Mouse (Mus musculus) left cerebral cortex, adult 2 months (tissue): ENCODE results near the gene Trappc3. TPM values are rescaled to one million over a fixed set of nuclear protein-coding genes. Genes with fewer than 3 reads are reported as not detected.

Source experiments
- DNase-seq, 2 experiments: peaks; one replicate each; pipeline ENCODE4 v3.0.0; 2021 to 2022; ENCODE audit warnings: low spot score in 2 of 2, mixed read lengths in 1 of 2; ENCODE audit errors: extremely low spot score in 1 of 2
- H3K27ac ChIP-seq: fragments of 200-600 bp; 2 replicates; pipeline ENCODE4 v1.8.1; 2022
- H3K4me3 ChIP-seq: fragments of 200-600 bp; 2 replicates; pipeline ENCODE4 v1.8.1; 2022
- CTCF ChIP-seq: fragments of 200-600 bp; IDR thresholded peaks from 2 replicates; pipeline ENCODE4 v1.8.1; 2022; ENCODE audit warnings: antibody characterized with exemption, mild to moderate bottlenecking, moderate library complexity
- intact Hi-C: fragments of 180-260 bp; cut with DNase I; formaldehyde crosslinking; loops from one replicate; pipeline ENCODE4 v1.15.1; 2025
- total RNA-seq, 2 experiments: library from RNA; stranded (reverse); gene quantifications; 2 replicates each; pipeline ENCODE4 v1.2.3; 2021

Trappc3 gene
- total RNA-seq, 2 experiments from 2014 or later = 77.0 to 87.5 TPM

- DNase-seq = peak in 1 of 2 experiments; percentile 7
- TF ChIP-seq CTCF = no peak
- Histone ChIP-seq H3K4me3 (no peak overlapping the region), H3K27ac (no peak overlapping the region)
- intact Hi-C loops = no loop called here
Measured at GRCm38 (mm10) chr4:126235191-126235590, 26.9 kb upstream of the Trappc3 start.

DNA sequence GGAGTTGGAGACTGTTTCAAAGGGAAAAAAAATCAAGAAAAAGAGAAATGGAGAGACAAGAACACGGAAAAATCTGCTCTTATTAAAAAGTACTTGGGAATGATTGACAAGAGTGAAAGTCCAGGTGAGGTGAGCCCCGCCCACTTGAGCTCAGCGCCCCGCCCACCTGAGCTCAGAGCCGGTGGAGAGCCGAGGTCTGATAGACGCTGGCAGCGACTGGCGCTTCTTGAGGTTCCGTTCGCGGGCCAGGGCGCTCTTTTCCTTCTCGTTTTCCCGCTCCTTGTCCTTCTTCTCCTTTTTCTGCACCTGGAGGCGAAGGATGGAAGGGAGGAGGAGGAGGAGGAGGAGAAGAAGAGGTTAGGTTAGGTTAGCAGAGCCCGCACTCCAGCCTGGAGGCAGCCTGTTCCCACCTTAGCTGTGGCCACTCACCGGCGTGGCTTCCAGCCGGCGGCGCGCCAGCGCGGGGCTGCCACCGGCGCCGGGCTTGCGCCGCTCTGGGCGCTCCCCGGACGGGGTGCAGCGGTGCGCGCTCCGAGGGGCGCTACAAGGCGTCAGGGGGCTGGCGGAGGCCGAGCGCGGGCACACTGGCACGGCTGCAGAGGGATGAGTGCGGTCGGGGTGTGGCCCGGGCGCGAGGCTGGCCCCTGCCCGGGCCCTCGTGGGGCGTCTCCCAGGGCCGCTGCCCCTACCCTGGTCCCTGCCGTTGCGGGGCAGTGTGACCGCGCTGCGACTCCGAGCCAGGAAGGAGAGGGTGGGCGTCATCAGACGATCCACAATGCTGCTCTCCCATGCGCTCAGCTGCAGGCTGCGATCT is 25.5 kb upstream of the Trappc3 start:
- TF ChIP-seq CTCF = no peak
- intact Hi-C loops = loop anchor here (2.0 kb wide), 1 partner anchor 18 kb away; no protein-coding TSS in a partner anchor
- peak overlapping the region; percentile 90 for H3K27ac ChIP-seq
- DNase-seq = peak in 1 of 2 experiments; percentile 26
- H3K4me3 ChIP-seq = no peak overlapping the region

DNA sequence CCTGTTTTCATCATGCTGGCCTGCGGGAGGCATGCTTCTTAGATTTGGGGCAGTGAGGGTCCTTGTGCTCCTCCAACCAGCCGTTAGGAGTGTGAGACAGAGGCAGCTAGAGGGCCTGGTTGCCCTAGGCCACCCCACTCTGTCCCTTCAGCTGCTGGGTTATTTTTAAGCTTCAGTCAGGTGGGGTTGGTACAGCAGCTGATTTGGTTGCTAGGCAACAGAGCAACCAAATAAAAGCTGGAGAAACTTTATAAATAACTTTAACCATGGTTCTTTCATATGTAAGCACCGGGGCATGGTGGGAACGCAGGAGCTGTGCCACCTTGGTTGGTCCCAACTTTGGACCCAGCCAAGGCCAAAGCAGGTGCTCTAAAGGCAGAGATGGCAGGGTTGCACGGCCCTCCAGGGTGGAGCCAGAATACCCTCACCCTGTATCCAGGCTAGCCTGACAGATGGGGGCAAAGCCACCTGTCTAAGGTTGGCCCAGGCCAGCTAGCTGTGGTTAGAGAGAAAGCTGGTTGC is 24.3 kb upstream of the Trappc3 start:
- no peak overlapping the region for H3K4me3 ChIP-seq
- DNase-seq = peak; percentile 24 to 33
- TF ChIP-seq CTCF = no peak; the same call in 1 of the 2 replicates
- intact Hi-C loops = loop anchor here (2.0 kb wide), 1 partner anchor 17 kb away; no protein-coding TSS in a partner anchor
- peak overlapping the region; percentile 90 for H3K27ac ChIP-seq

- intact Hi-C loops = no loop called here
- TF ChIP-seq CTCF = no peak
- Histone ChIP-seq H3K4me3 (no peak overlapping the region), H3K27ac (peak overlapping the region; percentile 4)
- DNase-seq = no peak
Measured at GRCm38 (mm10) chr4:126239862-126240475, 22.2 kb upstream of the Trappc3 start.

DNA sequence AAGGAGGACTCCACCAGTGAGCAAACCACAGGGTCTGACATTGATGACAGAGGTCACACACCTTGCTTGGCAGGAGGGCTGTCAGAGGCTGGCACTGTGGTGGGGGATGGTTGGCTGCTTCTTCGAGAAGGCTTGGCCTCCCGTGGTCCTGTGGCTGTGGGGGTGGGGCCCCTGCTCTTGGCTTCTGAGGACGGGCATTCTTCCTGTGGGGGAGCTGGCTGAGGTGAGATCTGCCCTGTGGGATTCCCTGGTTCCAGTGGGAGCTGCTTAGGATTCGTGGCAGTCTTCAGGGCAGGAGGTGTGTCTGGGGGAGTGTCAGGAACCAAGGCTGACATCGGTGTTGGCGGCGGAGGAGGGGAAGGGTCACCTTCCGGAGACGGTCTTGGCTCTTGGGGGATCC is 20.2 kb upstream of the Trappc3 start:
- no peak for DNase-seq
- intact Hi-C loops = no loop called here

DNA sequence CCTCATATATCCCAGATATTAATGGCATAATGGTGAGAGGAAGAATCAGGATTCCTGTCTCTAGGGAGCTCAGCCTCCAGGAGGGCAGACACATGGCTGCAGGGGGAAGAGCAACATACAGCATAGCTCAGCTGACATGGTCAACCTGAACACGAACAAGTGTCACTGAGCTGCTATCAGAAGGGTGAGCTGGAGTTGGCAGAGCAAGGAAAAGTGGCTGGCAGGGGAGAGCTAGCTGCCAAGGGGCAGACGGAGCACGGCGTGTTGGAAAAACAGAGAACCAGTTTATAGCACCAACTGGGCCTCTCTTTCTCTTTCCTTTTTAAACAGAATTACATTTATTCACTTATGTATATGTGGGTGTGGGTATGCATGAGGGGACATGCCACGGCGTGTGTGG is 19.6 kb upstream of the Trappc3 start:
- no peak for TF ChIP-seq CTCF
- Histone ChIP-seq H3K4me3 (no peak overlapping the region), H3K27ac (no peak overlapping the region)
- intact Hi-C loops = no loop called here
- DNase-seq = no peak

More for the DNA sequence above, 20.2 kb upstream of the Trappc3 start:
- Histone ChIP-seq H3K4me3 (no peak overlapping the region), H3K27ac (peak overlapping the region; percentile 32; the same call in 1 of the 2 replicates)
- no peak for TF ChIP-seq CTCF

- no peak for TF ChIP-seq CTCF
- H3K4me3 ChIP-seq = peak overlapping the region; percentile 5; the same call in 1 of the 2 replicates
- peak in 1 of 2 experiments; percentile 49 for DNase-seq
- H3K27ac ChIP-seq = peak overlapping the region; percentile 74
- intact Hi-C loops = no loop called here
Measured at GRCm38 (mm10) chr4:126246202-126246889, 15.8 kb upstream of the Trappc3 start.

GRCm38 (mm10) chr4:126248261-126248868 is 13.8 kb upstream of the Trappc3 start:
- no peak for DNase-seq
- H3K27ac ChIP-seq = peak overlapping the region; percentile 72
- intact Hi-C loops = no loop called here
- no peak for TF ChIP-seq CTCF
- H3K4me3 ChIP-seq = no peak overlapping the region

DNA sequence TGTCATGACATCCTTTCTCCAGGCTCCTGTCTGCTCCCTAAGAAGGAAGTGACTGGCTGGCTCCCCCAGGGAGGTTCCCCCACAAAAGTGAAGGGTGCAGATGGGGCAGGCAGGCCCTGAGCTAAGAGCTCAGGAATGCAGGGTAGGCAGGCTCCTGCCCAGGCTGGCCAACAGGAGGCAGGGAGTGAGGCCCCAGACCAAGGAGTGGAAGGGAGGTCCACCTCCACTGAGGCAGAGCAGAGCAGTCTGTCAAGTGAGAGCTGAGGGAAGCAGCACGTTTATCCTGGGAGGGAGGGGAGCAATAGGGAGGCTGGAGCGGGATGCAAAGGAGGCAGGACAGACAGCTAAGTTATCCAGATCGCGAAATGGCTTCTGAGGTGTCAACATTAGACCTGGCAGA is 11.5 kb upstream of the Trappc3 start:
- no peak for DNase-seq
- no peak for TF ChIP-seq CTCF
- Histone ChIP-seq H3K4me3 (no peak overlapping the region), H3K27ac (peak overlapping the region; percentile 89; the same call in 1 of the 2 replicates)
- intact Hi-C loops = loop anchor here (5.0 kb wide), 1 partner anchor 148 kb away; the partner anchor contains the start of gene Stk40

DNA sequence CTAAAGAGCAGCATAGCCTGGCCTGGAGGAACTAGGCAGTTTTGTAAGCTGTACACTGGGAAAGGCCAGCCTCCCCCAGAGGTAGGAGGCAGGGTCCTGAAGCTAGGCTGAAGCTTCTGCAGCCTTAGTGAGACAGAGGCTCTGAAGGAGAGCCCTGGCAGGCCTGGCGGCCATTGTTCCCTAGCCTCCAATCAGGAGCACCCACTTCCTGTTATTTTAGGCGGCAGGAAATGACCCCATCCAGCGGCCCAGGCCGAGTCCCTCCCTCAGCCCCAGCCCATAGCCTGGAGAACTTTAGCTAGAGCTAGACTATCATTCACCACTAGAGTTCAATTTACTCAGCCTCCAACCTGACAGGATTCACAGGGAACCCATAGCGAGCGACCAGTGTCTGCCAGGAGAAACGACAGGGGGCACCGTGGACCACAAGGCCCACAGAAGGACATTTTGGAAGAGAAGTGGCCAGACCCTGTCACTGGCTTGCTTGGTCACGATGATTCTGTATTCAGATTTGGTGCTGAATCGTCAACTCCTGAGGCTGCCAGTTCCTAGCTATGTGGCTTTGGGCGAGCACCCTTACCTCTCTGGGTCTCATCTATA is 10.4 kb upstream of the Trappc3 start:
- no peak for DNase-seq
- Histone ChIP-seq H3K27ac (peak overlapping the region; percentile 89), H3K4me3 (peak overlapping the region; percentile 19)
- no peak; the same call in 1 of the 2 replicates for TF ChIP-seq CTCF
- intact Hi-C loops = loop anchor here (5.0 kb wide), 1 partner anchor 149 kb away; the partner anchor contains the start of gene Stk40
